Mouse (Mus musculus): ENCODE results near the gene Csf2. TPM values are rescaled to one million over a fixed set of nuclear protein-coding genes. Genes with fewer than 3 reads are reported as not detected.

Gene Csf2
- total and polyA plus RNA-seq, 3 experiments = 0.82 TPM; not detected in 2

- H3K4me1 ChIP-seq (ENCODE audit: insufficient read depth, low read depth, low read length) = peaks cover 6% of the 10 kb centered on the region
- no peak for ATAC-seq (ENCODE audit: extremely low read depth, insufficient number of reproducible peaks, low FRiP score, poor library complexity, severe bottlenecking)
Measured at GRCm38 (mm10) chr11:54292163-54292562, 42.7 kb upstream of the Csf2 start.

DNA sequence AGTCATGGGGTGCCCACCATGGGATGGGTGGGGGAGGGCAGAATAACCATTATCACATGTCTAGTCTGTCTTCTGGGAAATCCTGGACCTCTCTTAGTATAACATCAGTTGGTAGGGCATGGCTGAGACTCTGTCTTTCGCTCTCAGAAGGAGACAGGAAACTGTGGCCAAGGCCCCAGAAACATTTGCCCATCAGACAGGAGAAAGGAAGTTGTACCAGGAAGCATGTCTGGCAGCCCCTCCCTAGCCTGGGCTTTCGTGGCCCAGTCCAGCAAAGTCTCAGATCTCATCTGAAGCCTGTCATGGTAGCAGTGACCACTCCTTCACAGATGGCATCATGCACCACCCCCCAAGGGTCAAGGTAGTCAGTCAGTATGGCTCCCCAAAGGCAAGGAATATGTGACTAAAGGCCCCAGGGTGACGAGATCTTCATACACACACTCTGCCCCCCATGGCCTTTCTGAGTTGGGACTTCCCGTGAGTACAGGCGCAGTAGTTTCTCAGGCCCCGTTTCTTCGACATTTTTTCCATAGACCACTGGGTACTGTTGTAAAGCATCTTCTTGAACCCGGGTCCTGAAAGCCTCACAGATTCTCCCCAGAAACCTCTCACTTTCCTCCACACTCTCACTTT is 38.5 kb upstream of the Csf2 start:
- DNase-seq (ENCODE audit: low spot score) (no peak), ATAC-seq (ENCODE audit: extremely low read depth, insufficient number of reproducible peaks, low FRiP score, poor library complexity, severe bottlenecking) (no peak)
- Histone ChIP-seq H3K4me1 (ENCODE audit: insufficient read depth, low read depth, low read length) (peaks cover 6% of the 10 kb centered on the region), H3K36me3 (replicated peaks) (no peaks in the 10 kb centered on the region), H3K27me3 (ENCODE audit: insufficient read depth, low read length) (no peaks in the 10 kb centered on the region), H3K9me3 (replicated peaks) (no peaks in the 10 kb centered on the region), H3K4me3 (ENCODE audit: low read depth, low read length) (no peak overlapping the region)
- no peak for TF ChIP-seq GATA2 (IDR thresholded peaks at IDR 0.05; ENCODE audit: borderline replicate concordance, low read depth, low read length)
- TF ChIP-seq POLR2AphosphoS5 (IDR thresholded peaks at IDR 0.05; ENCODE audit: insufficient replicate concordance, low read depth, low read length) = no peak
- TF ChIP-seq CTCF (IDR thresholded peaks at IDR 0.05; ENCODE audit: low read depth, low read length) = no peak
- no peak for TF ChIP-seq TAL1 (conservative IDR thresholded peaks at IDR 0.05; ENCODE audit: low read depth, low read length)
- no peak for TF ChIP-seq GATA1 (IDR thresholded peaks at IDR 0.05; ENCODE audit: borderline replicate concordance, low read length)

More at GRCm38 (mm10) chr11:54292163-54292562, 42.7 kb upstream of the Csf2 start:
- no peak for DNase-seq (ENCODE audit: low spot score)
- TF ChIP-seq TAL1 (conservative IDR thresholded peaks at IDR 0.05; ENCODE audit: low read depth, low read length) = no peak
- TF ChIP-seq CTCF (IDR thresholded peaks at IDR 0.05; ENCODE audit: low read depth, low read length) = no peak
- TF ChIP-seq GATA2 (IDR thresholded peaks at IDR 0.05; ENCODE audit: borderline replicate concordance, low read depth, low read length) = no peak
- no peak for TF ChIP-seq GATA1 (IDR thresholded peaks at IDR 0.05; ENCODE audit: borderline replicate concordance, low read length)
- TF ChIP-seq POLR2AphosphoS5 (IDR thresholded peaks at IDR 0.05; ENCODE audit: insufficient replicate concordance, low read depth, low read length) = no peak
- Histone ChIP-seq H3K4me3 (ENCODE audit: low read depth, low read length) (no peak overlapping the region), H3K36me3 (replicated peaks) (no peaks in the 10 kb centered on the region), H3K9me3 (replicated peaks) (no peaks in the 10 kb centered on the region), H3K27me3 (ENCODE audit: insufficient read depth, low read length) (no peaks in the 10 kb centered on the region)

GRCm38 (mm10) chr11:54271437-54271949 is 22.0 kb upstream of the Csf2 start:
- H3K36me3 ChIP-seq (replicated peaks) = no peaks in the 10 kb centered on the region
- no peak for TF ChIP-seq POLR2AphosphoS5 (IDR thresholded peaks at IDR 0.05; ENCODE audit: insufficient replicate concordance, low read depth, low read length)
- TF ChIP-seq GATA1 (IDR thresholded peaks at IDR 0.05; ENCODE audit: borderline replicate concordance, low read length) = no peak
- TF ChIP-seq TAL1 (conservative IDR thresholded peaks at IDR 0.05; ENCODE audit: low read depth, low read length) = no peak
- no peak for TF ChIP-seq CTCF (IDR thresholded peaks at IDR 0.05; ENCODE audit: low read depth, low read length)
- TF ChIP-seq GATA2 (IDR thresholded peaks at IDR 0.05; ENCODE audit: borderline replicate concordance, low read depth, low read length) = no peak
- H3K4me1 ChIP-seq (ENCODE audit: insufficient read depth, low read depth, low read length) = no peaks in the 10 kb centered on the region
- H3K27me3 ChIP-seq (ENCODE audit: insufficient read depth, low read length) = no peaks in the 10 kb centered on the region; the same call in 1 of the 2 replicates
- ATAC-seq (ENCODE audit: extremely low read depth, insufficient number of reproducible peaks, low FRiP score, poor library complexity, severe bottlenecking) (no peak), DNase-seq (ENCODE audit: low spot score) (no peak)
- no peaks in the 10 kb centered on the region for H3K9me3 ChIP-seq (replicated peaks)
- H3K4me3 ChIP-seq (ENCODE audit: low read depth, low read length) = no peak overlapping the region

DNA sequence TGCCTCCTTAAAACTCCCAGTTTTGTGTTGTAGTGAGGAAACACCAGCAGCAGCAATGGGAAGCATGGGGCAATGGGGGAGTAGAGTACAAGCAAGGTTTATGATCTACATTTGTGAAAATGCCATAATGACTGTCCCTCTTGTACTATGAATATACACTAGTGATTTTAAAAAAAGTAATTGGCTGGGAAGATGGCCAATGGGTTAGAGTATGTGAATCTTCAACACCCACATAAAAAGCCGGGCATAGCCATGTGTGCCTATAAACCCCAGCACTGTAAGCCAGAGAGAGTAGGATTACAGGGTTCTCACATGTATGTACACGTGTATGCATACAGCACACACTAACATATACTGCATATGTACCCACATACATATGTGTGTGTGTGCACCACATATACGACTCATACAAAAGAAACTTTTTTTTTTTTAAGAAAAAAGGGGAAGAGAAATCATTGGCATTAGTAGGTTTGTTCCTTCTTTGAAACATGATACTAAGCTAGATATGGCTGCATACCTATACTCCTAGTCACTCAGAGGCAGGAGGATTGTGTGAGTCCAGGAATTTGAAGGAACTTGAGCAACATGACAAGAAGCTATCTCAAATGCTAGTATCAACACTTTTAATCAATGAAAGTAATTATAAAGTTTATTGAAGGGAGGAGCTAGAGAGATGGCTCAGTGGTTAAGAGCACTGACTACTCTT is 19.9 kb upstream of the Csf2 start:
- Histone ChIP-seq H3K4me3 (ENCODE audit: low read depth, low read length) (no peak overlapping the region), H3K9me3 (replicated peaks) (no peaks in the 10 kb centered on the region), H3K36me3 (replicated peaks) (no peaks in the 10 kb centered on the region), H3K27me3 (ENCODE audit: insufficient read depth, low read length) (no peaks in the 10 kb centered on the region; the same call in 1 of the 2 replicates), H3K4me1 (ENCODE audit: insufficient read depth, low read depth, low read length) (no peaks in the 10 kb centered on the region)
- ATAC-seq (ENCODE audit: extremely low read depth, insufficient number of reproducible peaks, low FRiP score, poor library complexity, severe bottlenecking) = no peak
- DNase-seq (ENCODE audit: low spot score) = no peak
- TF ChIP-seq CTCF (IDR thresholded peaks at IDR 0.05; ENCODE audit: low read depth, low read length) = no peak
- no peak for TF ChIP-seq GATA1 (IDR thresholded peaks at IDR 0.05; ENCODE audit: borderline replicate concordance, low read length)
- TF ChIP-seq TAL1 (conservative IDR thresholded peaks at IDR 0.05; ENCODE audit: low read depth, low read length) = no peak
- TF ChIP-seq GATA2 (IDR thresholded peaks at IDR 0.05; ENCODE audit: borderline replicate concordance, low read depth, low read length) = no peak
- no peak for TF ChIP-seq POLR2AphosphoS5 (IDR thresholded peaks at IDR 0.05; ENCODE audit: insufficient replicate concordance, low read depth, low read length)

DNA sequence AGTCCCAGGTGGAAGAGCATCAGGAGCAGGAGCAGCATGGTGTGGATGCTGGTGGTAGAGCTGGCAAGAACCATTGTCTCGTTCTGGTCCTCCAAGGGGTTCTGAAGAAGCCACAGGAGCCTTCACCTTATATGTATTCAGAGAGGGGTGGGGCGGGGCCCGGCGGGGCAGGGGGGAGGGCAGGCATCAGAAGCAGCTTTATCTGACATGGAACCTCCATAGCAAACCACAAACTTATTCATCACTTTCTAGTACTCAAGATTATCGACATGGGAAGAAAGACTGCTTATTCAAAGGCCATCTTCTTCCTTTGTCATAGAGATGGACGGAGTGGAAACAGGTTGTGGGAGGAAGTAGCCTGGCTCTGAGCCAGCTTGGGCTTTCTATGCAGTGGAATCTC is 17.7 kb upstream of the Csf2 start, which contains the start of gene Il3:
Gene Il3 (minus strand): TSS at position 101 of the 400 bp plus-strand sequence.
- no peaks in the 10 kb centered on the region; the same call in 1 of the 2 replicates for H3K27me3 ChIP-seq (ENCODE audit: insufficient read depth, low read length)
- H3K4me3 ChIP-seq (ENCODE audit: low read depth, low read length) = no peak within 1 kb of the TSS
- H3K9me3 ChIP-seq (replicated peaks) = no peaks in the 10 kb centered on the region
- no peaks in the 10 kb centered on the region for H3K4me1 ChIP-seq (ENCODE audit: insufficient read depth, low read depth, low read length)
- H3K36me3 ChIP-seq (replicated peaks) = no peaks in the 10 kb centered on the region
- ATAC-seq (ENCODE audit: extremely low read depth, insufficient number of reproducible peaks, low FRiP score, poor library complexity, severe bottlenecking) (no peak), DNase-seq (ENCODE audit: low spot score) (no peak)
- TF ChIP-seq GATA2 (IDR thresholded peaks at IDR 0.05; ENCODE audit: borderline replicate concordance, low read depth, low read length) (no peak), TAL1 (conservative IDR thresholded peaks at IDR 0.05; ENCODE audit: low read depth, low read length) (no peak), GATA1 (IDR thresholded peaks at IDR 0.05; ENCODE audit: borderline replicate concordance, low read length) (no peak), POLR2AphosphoS5 (IDR thresholded peaks at IDR 0.05; ENCODE audit: insufficient replicate concordance, low read depth, low read length) (no peak), CTCF (IDR thresholded peaks at IDR 0.05; ENCODE audit: low read depth, low read length) (no peak)

DNA sequence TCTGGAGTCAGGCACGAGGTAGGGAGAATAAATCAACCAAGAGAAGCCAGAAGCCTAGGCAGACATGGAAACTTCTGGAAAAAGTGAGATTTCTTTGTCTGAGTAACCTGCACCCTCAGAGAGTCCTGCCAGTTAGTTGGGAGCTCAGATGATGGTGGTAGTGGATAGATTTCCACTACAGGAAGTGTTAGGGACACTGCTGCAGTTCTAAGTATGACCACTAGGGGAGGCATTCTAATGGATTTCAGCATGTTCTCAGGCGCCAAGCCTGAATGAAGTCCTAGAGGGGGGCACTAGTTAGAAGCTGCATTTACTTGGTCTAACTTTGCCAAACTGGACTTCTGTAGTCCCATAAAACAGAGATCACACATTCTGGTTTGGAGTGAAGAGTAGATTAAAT is 15.1 kb upstream of the Csf2 start:
- no peak for TF ChIP-seq POLR2AphosphoS5 (IDR thresholded peaks at IDR 0.05; ENCODE audit: insufficient replicate concordance, low read depth, low read length)
- TF ChIP-seq GATA1 (IDR thresholded peaks at IDR 0.05; ENCODE audit: borderline replicate concordance, low read length) = no peak
- TF ChIP-seq CTCF (IDR thresholded peaks at IDR 0.05; ENCODE audit: low read depth, low read length) = peak; percentile 93
- TF ChIP-seq GATA2 (IDR thresholded peaks at IDR 0.05; ENCODE audit: borderline replicate concordance, low read depth, low read length) = no peak
- no peak for TF ChIP-seq TAL1 (conservative IDR thresholded peaks at IDR 0.05; ENCODE audit: low read depth, low read length)
- H3K27me3 ChIP-seq (ENCODE audit: insufficient read depth, low read length) = no peaks in the 10 kb centered on the region
- no peaks in the 10 kb centered on the region for H3K9me3 ChIP-seq (replicated peaks)
- H3K4me1 ChIP-seq (ENCODE audit: insufficient read depth, low read depth, low read length) = no peaks in the 10 kb centered on the region
- DNase-seq (ENCODE audit: low spot score) = peak; percentile 15
- no peak for ATAC-seq (ENCODE audit: extremely low read depth, insufficient number of reproducible peaks, low FRiP score, poor library complexity, severe bottlenecking)
- H3K36me3 ChIP-seq (replicated peaks) = no peaks in the 10 kb centered on the region
- no peak overlapping the region for H3K4me3 ChIP-seq (ENCODE audit: low read depth, low read length)
